Mouse (Mus musculus): Measurements from ENCODE around the gene Ushbp1. TPM values are rescaled to one million over a fixed set of nuclear protein-coding genes. Genes with fewer than 3 reads are reported as not detected.
A peak's percentile ranks its signal among the peaks of the same experiment; 100 is the strongest.
"Not testable (repeated sequence)": the region's sequence is repeated elsewhere in the genome, so short reads cannot be mapped to it uniquely, and the experiment has no call there.

Gene Ushbp1
- polyA plus RNA-seq (2016; fragmentation: Nextera tagmentation; extraction: Ambion mirVana) = 5.6 and 5.9 TPM in 2 replicates

- H3K9ac ChIP-seq (replicated peaks) = no peak within 1 kb of the TSS
- ATAC-seq (ENCODE audit: low FRiP score, low read depth) = no peak
- H3K4me2 ChIP-seq (replicated peaks) = peak within 1 kb of the TSS; percentile 82
These were observed at the start of gene Ushbp1 for GRCm38 (mm10) chr8:71395629-71396028. TSS of gene Ushbp1 (minus strand) at chr8:71395802.

GRCm38 (mm10) chr8:71445096-71445495 is 49.5 kb upstream of the Ushbp1 start:
- Histone ChIP-seq H3K27ac (replicated peaks) (no peak overlapping the region), H3K9ac (replicated peaks) (no peak overlapping the region), H3K4me3 (no peak overlapping the region), H3K27me3 (peaks cover 8% of the 10 kb centered on the region), H3K4me1 (no peaks in the 10 kb centered on the region), H3K4me2 (replicated peaks) (no peak overlapping the region), H3K9me3 (no peaks in the 10 kb centered on the region), H3K36me3 (no peaks in the 10 kb centered on the region)
- no peak for ATAC-seq (ENCODE audit: low FRiP score, low read depth)
- 87% methylated on average over 7 of the region's 7 CpGs for WGBS

More at GRCm38 (mm10) chr8:71395629-71396028, at the start of gene Ushbp1:
- 85% methylated on average over 9 of the region's 9 CpGs for WGBS
- Histone ChIP-seq H3K27ac (replicated peaks) (peak within 1 kb of the TSS; percentile 54), H3K9me3 (no peaks in the 10 kb centered on the region), H3K36me3 (peaks cover 20% of the 10 kb centered on the region), H3K27me3 (no peaks in the 10 kb centered on the region), H3K4me3 (peak within 1 kb of the TSS; percentile 82), H3K4me1 (peaks cover 19% of the 10 kb centered on the region)

GRCm38 (mm10) chr8:71441404-71441803 is 45.8 kb upstream of the Ushbp1 start:
- no peak overlapping the region for H3K27ac ChIP-seq (replicated peaks)
- H3K4me1 ChIP-seq = no peaks in the 10 kb centered on the region
- peaks cover 8% of the 10 kb centered on the region for H3K27me3 ChIP-seq
- no peak for ATAC-seq (ENCODE audit: low FRiP score, low read depth)
- H3K9me3 ChIP-seq = no peaks in the 10 kb centered on the region
- under 1% methylated on average over 7 of the region's 7 CpGs for WGBS
- H3K4me2 ChIP-seq (replicated peaks) = no peak overlapping the region
- no peak overlapping the region for H3K9ac ChIP-seq (replicated peaks)
- no peak overlapping the region for H3K4me3 ChIP-seq
- no peaks in the 10 kb centered on the region for H3K36me3 ChIP-seq

GRCm38 (mm10) chr8:71437041-71437440 is 41.4 kb upstream of the Ushbp1 start:
- ATAC-seq (ENCODE audit: low FRiP score, low read depth) = no peak

GRCm38 (mm10) chr8:71432935-71433334 is 37.3 kb upstream of the Ushbp1 start:
- not testable (repeated sequence) for H3K4me2 ChIP-seq (replicated peaks); H3K9me3 ChIP-seq; H3K36me3 ChIP-seq; H3K4me1 ChIP-seq; H3K27ac ChIP-seq (replicated peaks); H3K4me3 ChIP-seq; H3K9ac ChIP-seq (replicated peaks); H3K27me3 ChIP-seq; ATAC-seq (ENCODE audit: low FRiP score, low read depth)
- 79% methylated on average over 1 of the region's 1 CpGs for WGBS

More at GRCm38 (mm10) chr8:71437041-71437440, 41.4 kb upstream of the Ushbp1 start:
- Histone ChIP-seq H3K9ac (replicated peaks) (no peak overlapping the region), H3K27ac (replicated peaks) (no peak overlapping the region), H3K27me3 (peaks cover 3% of the 10 kb centered on the region), H3K4me3 (no peak overlapping the region), H3K4me2 (replicated peaks) (no peak overlapping the region), H3K4me1 (no peaks in the 10 kb centered on the region), H3K9me3 (no peaks in the 10 kb centered on the region), H3K36me3 (no peaks in the 10 kb centered on the region)
- WGBS = 59% methylated on average over 3 of the region's 3 CpGs

GRCm38 (mm10) chr8:71422121-71422520 is 26.5 kb upstream of the Ushbp1 start:
- H3K27ac ChIP-seq (replicated peaks) = no peak overlapping the region
- no peak for ATAC-seq (ENCODE audit: low FRiP score, low read depth)
- no peak overlapping the region for H3K9ac ChIP-seq (replicated peaks)
- H3K36me3 ChIP-seq = no peaks in the 10 kb centered on the region
- peaks cover 7% of the 10 kb centered on the region; the same call in 1 of the 2 replicates for H3K9me3 ChIP-seq
- no peaks in the 10 kb centered on the region for H3K4me1 ChIP-seq
- 0 out of 2 replicates have a peak, but pooled peaks cover 4% of the 10 kb centered on the region for H3K27me3 ChIP-seq
- no peak overlapping the region for H3K4me2 ChIP-seq (replicated peaks)
- H3K4me3 ChIP-seq = no peak overlapping the region

GRCm38 (mm10) chr8:71411535-71412273 is 16.1 kb upstream of the Ushbp1 start:
- Histone ChIP-seq H3K4me2 (replicated peaks) (no peak overlapping the region), H3K4me3 (no peak overlapping the region), H3K9me3 (no peaks in the 10 kb centered on the region), H3K4me1 (peaks cover 15% of the 10 kb centered on the region), H3K9ac (replicated peaks) (no peak overlapping the region), H3K27ac (replicated peaks) (no peak overlapping the region), H3K27me3 (no peaks in the 10 kb centered on the region; the same call in 1 of the 2 replicates), H3K36me3 (peaks cover 31% of the 10 kb centered on the region)
- no peak for ATAC-seq (ENCODE audit: low FRiP score, low read depth)
- WGBS = 49% methylated on average over 11 of the region's 11 CpGs

- no peak overlapping the region for H3K9ac ChIP-seq (replicated peaks)
- peaks cover 29% of the 10 kb centered on the region for H3K4me1 ChIP-seq
- H3K27ac ChIP-seq (replicated peaks) = no peak overlapping the region
- H3K4me2 ChIP-seq (replicated peaks) = no peak overlapping the region
- H3K27me3 ChIP-seq = no peaks in the 10 kb centered on the region; the same call in 1 of the 2 replicates
- H3K36me3 ChIP-seq = peaks cover 35% of the 10 kb centered on the region
- no peaks in the 10 kb centered on the region for H3K9me3 ChIP-seq
- WGBS = 98% methylated on average over 4 of the region's 4 CpGs
- no peak for ATAC-seq (ENCODE audit: low FRiP score, low read depth)
- no peak overlapping the region for H3K4me3 ChIP-seq
These were observed 12.6 kb upstream of the Ushbp1 start for GRCm38 (mm10) chr8:71408231-71408630.

GRCm38 (mm10) chr8:71407441-71407840 is 11.8 kb upstream of the Ushbp1 start:
- no peak overlapping the region for H3K27ac ChIP-seq (replicated peaks)
- H3K9me3 ChIP-seq = no peaks in the 10 kb centered on the region
- peaks cover 29% of the 10 kb centered on the region for H3K4me1 ChIP-seq
- peak overlapping the region; percentile 83 for H3K4me2 ChIP-seq (replicated peaks)
- no peaks in the 10 kb centered on the region; the same call in 1 of the 2 replicates for H3K27me3 ChIP-seq
- 0 out of 2 replicates have a peak overlapping the region, but pooled peaks have one; percentile 65 for H3K4me3 ChIP-seq
- ATAC-seq (ENCODE audit: low FRiP score, low read depth) = no peak
- 92% methylated on average over 14 of the region's 14 CpGs for WGBS
- H3K36me3 ChIP-seq = peaks cover 35% of the 10 kb centered on the region
- H3K9ac ChIP-seq (replicated peaks) = peak overlapping the region; percentile 17; the same call in 1 of the 2 replicates

- peaks cover 35% of the 10 kb centered on the region for H3K36me3 ChIP-seq
- peak overlapping the region; percentile 66 for H3K9ac ChIP-seq (replicated peaks)
- 1% methylated on average over 55 of the region's 55 CpGs for WGBS
- peak overlapping the region; percentile 65 for H3K4me3 ChIP-seq
- H3K4me2 ChIP-seq (replicated peaks) = peak overlapping the region; percentile 83
- H3K27me3 ChIP-seq = no peaks in the 10 kb centered on the region
- peak overlapping the region; percentile 63; the same call in 1 of the 2 replicates for H3K27ac ChIP-seq (replicated peaks)
- no peaks in the 10 kb centered on the region for H3K9me3 ChIP-seq
- peak; percentile 79 for ATAC-seq (ENCODE audit: low FRiP score, low read depth)
- peaks cover 25% of the 10 kb centered on the region for H3K4me1 ChIP-seq
These were observed 10.8 kb upstream of the Ushbp1 start for GRCm38 (mm10) chr8:71406099-71407015.

GRCm38 (mm10) chr8:71405401-71406098 is 9.9 kb upstream of the Ushbp1 start, which contains the start of gene Ankle1:
TSS of gene Ankle1 (plus strand) at chr8:71406010.
- Histone ChIP-seq H3K27ac (replicated peaks) (peak within 1 kb of the TSS; percentile 63), H3K27me3 (no peaks in the 10 kb centered on the region)
- 17% methylated on average over 33 of the region's 33 CpGs for WGBS

More at GRCm38 (mm10) chr8:71405401-71406098, 9.9 kb upstream of the Ushbp1 start, which contains the start of gene Ankle1:
- Histone ChIP-seq H3K4me2 (replicated peaks) (peak within 1 kb of the TSS; percentile 83), H3K36me3 (peaks cover 39% of the 10 kb centered on the region), H3K9me3 (no peaks in the 10 kb centered on the region), H3K4me3 (peak within 1 kb of the TSS; percentile 65), H3K4me1 (peaks cover 25% of the 10 kb centered on the region), H3K9ac (replicated peaks) (peak within 1 kb of the TSS; percentile 66)
- ATAC-seq (ENCODE audit: low FRiP score, low read depth) = peak; percentile 88

Data from midbrain, embryonic 12.5 days (tissue).